Mouse (Mus musculus) E14TG2a.4 (cell line): Measurements from ENCODE around the gene Kcnk1.

Experiments used
- CTCF ChIP-seq: conservative IDR thresholded peaks from 2 replicates; pipeline ENCODE4 v1.5.1; 2014; ENCODE audit warnings: low read length
- NANOG ChIP-seq: IDR thresholded peaks from 2 replicates; pipeline ENCODE4 v1.6.1; 2014; ENCODE audit warnings: borderline replicate concordance, low read length, mixed read lengths
- POU5F1 ChIP-seq: IDR thresholded peaks from 2 replicates; pipeline ENCODE4 v1.6.1; 2014; ENCODE audit warnings: low read length, borderline replicate concordance

DNA sequence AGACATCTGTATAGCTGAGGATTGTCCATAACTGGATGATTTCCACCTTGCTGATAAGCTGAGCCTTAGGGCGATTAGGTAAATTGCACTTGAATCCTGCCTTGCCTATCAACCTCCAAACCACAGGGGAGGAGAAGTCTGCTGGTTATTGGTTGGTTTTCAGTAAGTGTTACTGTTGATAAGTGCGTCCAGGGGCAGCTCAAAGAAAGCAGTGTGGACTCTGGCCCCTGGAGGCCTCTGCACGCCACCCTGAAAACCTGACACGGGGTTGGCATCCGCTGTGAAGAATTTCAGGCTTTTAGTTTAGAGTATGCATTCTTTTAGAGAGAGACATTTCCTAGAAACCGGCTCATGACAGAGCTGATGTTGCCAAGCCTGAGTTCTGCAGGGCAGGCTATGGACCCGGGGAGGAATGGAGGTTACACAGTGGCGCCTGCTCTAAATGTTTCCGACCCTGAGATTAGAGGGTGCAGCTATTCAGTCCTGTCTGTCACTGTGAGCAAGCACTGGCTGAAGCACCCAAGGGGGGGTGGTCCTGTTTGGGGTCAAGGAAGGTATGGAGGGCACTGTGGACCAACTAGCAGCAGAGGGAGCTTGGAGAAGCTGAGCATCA is 46.2 kb upstream of the Kcnk1 start:
- TF ChIP-seq CTCF (no peak), NANOG (no peak), POU5F1 (no peak)
